Mouse (Mus musculus) liver, postnatal 0 days (tissue): Measurements from ENCODE around the gene Pptc7.

Experiments
- CTCF ChIP-seq: sonication (generic); IDR thresholded peaks from 2 replicates; pipeline ENCODE4 v1.5.1; 2016; ENCODE audit warnings: antibody characterized with exemption, low read depth
- EP300 ChIP-seq: IDR thresholded peaks from 2 replicates; pipeline ENCODE4 v1.6.1; 2016; ENCODE audit warnings: antibody characterized with exemption, low read depth, mild to moderate bottlenecking

GRCm38 (mm10) chr5:122372878-122373277, 88.7 kb downstream of the Pptc7 start:
- no peak for TF ChIP-seq EP300
- TF ChIP-seq CTCF, result no peak
